Mouse (Mus musculus) urinary bladder, postnatal 14 days (tissue): Measurements from ENCODE around the gene Slc17a3.

Experiments
- DNase-seq: peaks from one replicate; pipeline ENCODE4 v3.0.0; 2021; ENCODE audit warnings: low spot score

The Slc17a3 gene

DNA sequence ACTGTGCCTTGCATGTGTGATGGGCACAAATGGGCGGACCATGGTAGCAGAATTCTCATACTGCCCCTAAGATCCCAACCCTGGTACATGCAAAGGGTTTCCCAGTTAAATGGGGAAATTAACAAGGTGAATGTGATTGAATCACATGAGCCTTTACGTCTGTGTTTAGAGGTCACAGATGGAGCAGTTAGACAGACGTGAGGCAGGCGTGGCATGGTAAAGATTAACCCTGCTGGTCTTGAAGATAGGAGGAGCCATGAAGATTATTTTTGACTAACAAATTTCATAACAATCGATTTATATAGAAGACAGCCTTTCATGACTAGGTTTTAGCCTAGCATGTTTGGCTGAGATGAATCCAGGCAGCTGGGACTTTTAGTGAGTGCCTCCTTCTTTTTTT is 33.9 kb downstream of the Slc17a3 start:
- DNase-seq, result no peak

DNA sequence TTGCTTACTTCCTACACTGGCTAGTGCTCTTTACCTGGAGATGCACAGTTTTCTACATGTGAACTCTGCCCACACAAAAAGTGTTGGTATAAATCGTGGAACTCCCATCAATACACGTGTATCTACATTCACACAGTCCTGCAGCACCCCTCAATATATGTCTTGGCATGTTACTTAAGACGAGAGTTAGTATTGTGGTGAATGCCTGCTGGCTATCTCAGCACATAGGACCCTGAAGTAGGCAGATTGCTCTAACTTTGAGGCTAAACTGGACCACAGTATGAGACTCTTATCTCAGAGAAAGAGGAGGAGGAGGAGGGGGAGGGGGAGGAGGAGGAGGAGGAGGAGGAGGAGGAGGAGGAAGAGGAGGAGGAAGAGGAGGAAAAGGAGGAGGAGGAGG is 39.9 kb downstream of the Slc17a3 start:
- no peak for DNase-seq

DNA sequence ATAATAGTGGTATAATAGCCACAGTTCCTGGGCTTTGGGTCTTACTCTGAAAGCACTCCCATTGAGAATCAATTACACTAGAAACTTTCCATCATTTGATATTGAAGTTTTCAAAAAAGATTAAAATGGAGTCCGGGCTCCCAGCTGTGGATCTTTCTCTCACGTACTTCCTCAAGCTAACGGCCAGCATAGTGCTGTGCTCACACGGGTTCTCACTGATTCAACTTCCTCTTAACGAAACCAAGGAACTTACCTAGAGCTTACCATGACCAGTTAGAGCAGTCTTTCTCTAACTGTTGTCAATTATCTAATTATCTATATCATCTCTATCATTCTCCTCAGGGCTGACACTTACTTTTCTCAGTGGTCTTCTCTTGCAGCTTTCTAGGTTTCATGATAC is 40.4 kb downstream of the Slc17a3 start:
- DNase-seq, result no peak

DNA sequence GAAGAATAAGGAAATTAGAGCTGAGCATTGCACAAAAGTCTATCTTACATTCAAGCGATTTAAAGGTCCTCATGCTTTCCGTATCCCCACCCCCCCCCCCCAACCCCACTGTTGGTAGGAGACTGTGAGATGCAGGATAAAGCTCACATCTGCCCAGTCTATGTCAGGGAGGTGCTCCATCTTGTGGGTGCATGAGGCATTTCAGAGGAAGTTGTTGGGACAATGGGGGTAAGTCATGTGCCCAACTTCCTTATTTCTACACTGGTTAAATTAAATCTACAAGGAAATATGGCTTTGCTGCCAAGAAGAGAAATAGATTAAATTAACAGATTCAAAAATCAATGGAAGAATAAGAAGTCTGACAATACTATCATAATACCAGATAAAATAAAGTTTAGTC is 46.3 kb downstream of the Slc17a3 start:
- DNase-seq, result no peak

DNA sequence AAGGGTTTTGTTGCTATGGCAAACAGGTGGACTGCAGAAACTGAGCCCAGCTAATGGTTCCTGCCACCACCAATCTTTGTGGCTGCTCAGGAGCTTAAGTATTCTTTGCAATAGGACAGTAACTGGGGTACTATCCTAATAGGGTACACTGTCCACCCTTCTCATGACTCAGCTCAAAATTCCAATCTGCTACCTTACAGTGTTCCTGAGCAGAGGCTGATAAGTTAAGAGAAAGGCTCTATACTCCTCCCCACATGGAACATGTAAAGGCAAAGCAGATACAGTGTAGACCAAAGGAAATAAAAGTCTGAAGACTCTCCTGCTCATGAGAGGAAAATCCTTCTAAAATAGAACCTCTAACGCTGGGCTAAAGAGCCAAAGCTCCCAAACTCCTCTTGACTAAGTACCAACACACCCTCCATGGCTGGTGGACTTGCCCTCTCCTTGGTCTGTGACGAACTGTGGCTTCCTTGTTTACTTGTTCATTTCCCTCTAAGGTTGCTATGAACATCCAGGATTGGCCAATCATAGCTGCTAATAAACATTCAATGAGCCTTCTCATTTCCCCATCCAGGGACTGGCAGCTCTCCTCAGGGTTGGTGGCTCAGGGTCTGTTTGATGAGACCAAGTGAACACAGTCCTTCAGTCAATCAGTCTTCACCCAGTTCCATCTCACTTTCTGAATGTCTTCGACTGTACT is 47.9 kb downstream of the Slc17a3 start:
- no peak for DNase-seq

DNA sequence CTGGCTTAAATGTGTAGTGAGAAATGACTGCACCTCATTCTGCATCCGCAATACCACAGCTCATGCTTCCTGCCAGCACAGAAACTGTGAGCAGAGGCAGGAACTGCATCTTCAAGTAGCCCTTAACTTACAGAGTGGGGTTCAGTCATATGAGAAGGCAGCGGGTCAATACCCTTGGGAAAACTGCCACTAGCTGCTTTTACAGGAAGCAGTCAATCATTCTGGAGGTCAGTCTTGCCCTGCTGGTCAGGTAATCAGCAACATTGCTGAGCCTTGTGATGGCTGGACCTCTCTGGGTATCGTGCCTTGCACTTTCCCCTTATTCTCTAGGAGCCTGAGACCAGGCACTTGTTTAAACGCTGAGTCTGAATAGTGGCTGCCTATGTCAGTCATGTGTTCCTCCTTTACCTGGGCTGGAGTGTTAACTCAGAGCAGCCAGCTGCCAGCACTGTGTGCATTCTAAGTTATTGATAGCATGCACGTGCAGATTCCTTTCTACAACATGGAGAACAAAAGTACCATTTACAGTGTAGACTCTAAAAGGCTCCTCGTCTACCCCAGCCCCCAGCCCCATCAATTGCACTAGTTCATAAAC is 49.9 kb downstream of the Slc17a3 start:
- DNase-seq, result no peak

DNA sequence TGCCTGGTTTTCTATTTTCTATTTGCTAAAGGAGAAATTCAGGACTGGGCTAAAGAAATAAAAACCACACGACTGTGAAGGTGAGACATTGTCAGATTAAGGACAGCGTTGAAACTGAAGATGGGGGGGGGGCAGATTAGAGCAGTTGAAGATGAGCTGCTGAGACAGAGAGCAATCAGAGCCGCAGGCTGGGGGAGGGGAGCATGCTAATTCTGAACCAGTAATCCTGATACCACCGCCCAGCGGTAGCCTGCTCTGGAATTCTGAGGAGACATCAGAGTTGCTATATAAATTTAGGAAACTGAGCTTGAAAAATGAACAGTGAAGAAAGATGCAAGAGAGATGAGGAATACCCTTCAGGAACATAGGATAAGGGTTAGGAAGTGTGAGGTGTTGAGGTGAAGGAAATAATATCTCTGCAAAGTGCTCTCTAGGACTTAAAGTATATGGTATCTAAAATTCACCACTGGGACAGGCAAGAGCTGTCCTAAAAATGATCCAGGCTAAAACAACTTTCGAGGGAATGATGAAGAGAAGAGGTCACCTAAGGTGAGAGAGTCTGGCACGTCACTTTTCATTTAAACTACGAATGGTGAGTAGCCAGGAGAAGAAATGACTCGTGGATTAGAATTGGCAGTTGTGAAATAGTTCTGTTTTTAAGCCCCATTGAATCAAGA is 53.5 kb downstream of the Slc17a3 start:
- DNase-seq, result no peak

DNA sequence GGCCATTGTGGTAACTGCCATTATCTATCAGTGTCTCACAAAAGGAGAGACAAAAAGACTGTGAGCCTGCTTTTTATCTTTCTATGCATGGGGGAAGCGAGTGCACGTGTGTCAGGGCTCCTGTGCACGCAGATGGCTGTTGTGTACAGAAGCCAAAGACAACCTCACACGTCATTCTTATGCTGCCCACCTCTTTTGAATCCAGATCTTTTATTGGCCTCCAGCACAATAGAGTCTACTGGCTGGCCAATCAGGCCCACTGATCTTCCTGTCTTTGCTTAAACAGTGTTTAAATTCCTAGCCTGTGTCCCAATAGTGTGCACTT is 54.0 kb downstream of the Slc17a3 start:
- DNase-seq, result no peak

DNA sequence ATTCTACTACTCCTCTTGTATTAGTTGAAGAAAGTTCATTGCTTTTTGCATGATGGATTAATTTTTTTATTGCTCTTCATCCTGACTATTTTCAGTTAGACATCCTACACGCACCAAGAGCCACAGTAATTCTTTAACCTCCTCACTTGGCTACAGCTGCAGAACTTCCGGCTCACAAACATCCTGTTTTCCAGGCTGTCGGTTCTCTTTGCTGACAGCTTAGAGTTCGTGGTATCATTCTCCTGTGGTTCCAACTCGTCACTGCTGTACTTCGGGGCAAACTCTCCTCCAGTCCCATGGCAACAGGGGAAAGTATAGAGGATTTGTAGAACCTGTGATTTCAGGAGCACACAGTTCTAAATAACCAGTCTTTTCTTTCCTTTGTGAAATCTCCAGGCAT is 59.0 kb downstream of the Slc17a3 start:
- no peak for DNase-seq

DNA sequence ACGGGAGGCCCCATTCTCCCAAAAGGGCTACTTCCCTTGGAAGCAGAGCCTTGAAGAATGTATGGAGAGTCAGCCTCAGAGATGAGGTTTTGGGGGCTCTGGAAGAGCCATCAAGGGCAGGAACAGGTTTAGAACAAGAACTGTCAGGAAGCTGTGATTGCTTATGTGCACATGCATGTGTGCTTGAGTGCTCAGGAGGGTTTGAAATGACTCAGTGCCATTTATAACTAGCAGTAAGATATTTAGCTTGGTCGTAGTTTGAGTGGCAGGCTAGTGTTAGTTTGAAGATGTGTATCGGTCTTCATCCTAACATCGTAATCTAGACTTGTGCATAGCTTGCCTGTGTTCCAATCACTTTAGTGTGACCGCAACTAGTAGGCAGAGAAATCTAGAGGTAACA is 67.7 kb downstream of the Slc17a3 start:
- DNase-seq, result no peak

DNA sequence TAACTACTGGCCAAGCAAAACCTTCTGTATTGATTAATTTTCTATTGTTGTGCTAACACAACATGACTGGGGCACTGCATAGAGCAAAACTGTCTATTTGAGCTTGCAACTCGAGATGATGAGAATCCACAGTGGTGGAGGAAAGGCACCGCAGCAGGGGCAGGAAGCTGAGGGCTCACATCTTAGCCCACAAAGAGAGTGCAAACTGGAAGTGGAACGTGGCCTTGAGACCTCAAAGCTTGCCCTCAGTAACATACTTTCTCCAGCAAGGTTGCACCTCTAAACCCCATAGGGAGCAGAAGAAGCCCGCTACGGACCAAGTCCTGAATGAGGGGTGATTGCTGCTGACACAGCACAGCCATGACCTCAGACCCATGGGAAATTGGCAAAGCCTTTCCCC is 70.9 kb downstream of the Slc17a3 start:
- no peak for DNase-seq
